Mouse (Mus musculus): ENCODE data around the gene Ttc22.

Gene Ttc22

GRCm38 (mm10) chr4:106622030-106622493 is at the start of gene Ttc22:
Gene Ttc22, plus strand, starts transcription at chr4:106622432.
- DNase-seq (ENCODE audit: low spot score in 2 of 2): no peak

DNA sequence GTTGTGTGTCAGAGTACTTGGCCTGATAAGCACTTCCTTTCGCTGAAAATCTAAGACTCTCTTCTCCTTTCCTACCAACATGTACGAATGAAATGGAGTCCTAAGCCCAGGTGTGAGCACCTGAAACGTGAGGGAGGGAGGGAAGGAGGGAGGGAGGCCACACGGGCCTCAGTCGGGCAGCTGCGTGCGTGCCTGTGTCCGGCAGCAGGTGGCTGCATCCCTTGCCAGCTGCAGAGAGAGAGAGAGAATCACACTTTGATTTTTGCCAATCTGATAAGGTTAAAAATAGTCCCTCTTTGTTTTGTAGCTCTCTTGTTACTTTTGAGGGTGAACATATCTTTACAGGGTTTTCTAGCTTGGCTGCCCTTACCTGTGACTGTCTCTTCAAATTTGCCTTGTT is 47.2 kb upstream of the Ttc22 start:
- no peak for DNase-seq (ENCODE audit: low spot score in 2 of 2)

- no peak for DNase-seq (ENCODE audit: low spot score in 2 of 2)
Observed at GRCm38 (mm10) chr4:106577511-106577910, 44.7 kb upstream of the Ttc22 start.

DNA sequence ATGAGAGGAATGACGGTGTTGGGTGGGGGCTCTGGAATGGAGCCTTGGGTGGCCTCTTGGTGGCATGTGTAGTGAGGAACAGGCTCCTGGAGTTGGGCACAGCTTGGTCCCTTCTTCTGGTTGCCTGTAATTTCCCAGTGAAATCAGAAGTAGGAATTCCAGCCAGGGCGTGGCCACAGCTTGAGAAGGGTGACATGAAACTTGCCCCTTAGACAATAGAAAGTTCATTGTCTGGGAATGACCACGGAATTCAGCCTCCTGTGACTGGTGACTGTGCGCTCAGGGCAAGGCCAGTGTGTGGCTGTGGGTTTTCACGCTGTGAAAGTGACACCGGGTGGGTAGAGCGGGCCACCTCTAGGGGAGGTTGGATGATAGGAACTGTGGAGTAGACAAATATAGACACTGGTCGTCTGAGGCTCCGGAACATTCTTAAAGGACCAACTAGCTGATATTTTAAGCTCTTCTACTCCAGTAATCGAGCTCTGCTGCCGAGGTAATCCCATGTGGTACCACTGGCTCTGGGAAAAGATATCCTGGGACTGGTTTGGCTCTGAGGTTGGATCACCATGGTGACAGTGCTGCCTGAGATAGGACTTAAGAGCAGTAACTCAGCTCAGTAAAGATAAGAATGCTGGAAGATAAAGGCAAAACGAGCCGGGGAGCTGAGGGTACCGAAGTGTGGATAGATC is 40.9 kb upstream of the Ttc22 start:
- no peak for DNase-seq (ENCODE audit: low spot score in 2 of 2)

GRCm38 (mm10) chr4:106581865-106582204 is 40.4 kb upstream of the Ttc22 start:
- DNase-seq (ENCODE audit: low spot score in 2 of 2): no peak

DNA sequence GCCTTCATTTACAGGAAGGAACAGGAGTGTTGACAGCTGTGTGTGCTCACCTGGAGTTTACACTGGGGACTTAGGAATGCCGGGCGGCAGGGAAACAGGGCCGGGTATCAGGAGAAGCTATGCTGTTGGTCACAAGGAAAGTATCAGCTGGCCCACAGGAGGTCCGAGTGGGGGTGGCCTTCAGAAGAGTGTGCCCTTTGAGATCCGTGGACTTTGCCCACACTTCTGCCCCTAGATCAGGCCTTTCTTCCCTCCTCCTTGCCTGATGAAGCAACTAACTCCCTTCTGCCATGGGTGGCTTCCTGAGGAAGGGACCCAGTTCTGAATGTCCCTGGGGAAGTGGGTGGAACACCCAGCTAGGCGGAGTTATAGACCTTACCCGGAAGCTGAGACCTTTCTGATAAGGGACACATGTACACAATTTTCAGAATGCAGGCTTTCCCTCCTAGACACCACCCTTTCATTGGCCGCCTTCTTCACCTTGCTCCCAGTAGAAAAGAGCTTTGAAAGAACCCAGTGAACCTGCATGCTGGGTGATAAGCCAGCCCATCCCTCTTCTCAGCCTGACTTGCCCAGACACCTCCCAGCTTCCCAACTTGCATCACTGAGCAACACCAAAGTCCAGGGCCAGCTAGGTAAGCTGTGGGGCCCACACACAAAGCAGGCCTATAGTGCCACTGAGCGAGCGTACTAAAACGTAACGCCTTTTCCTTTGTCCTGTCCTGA is 39.6 kb upstream of the Ttc22 start:
- no peak for DNase-seq (ENCODE audit: low spot score in 2 of 2)

- DNase-seq (ENCODE audit: low spot score in 2 of 2): no peak
Observed at GRCm38 (mm10) chr4:106584665-106585064, 37.6 kb upstream of the Ttc22 start.

- DNase-seq (ENCODE audit: low spot score in 2 of 2): no peak
Observed at GRCm38 (mm10) chr4:106587075-106587474, 35.2 kb upstream of the Ttc22 start.

DNA sequence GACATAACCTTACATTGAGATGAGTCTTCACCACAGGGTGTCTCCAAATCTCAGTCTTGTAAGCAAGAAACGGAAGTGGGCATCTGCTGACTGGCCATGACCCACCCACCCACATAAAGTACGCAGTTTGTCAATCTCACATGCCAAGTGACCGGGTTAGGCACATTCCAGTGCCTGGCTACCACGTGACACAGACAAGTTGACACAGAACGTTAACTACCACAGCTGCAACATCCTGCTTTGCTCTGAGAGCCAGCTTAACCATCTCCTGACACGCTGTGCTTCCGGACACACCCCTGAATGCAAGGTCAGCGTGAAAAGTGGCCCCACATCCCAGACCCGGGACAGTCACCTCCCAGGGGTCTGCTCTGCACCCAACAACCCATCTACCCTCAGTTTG is 32.1 kb upstream of the Ttc22 start:
- DNase-seq (ENCODE audit: low spot score in 2 of 2): no peak

GRCm38 (mm10) chr4:106590871-106591270 is 31.4 kb upstream of the Ttc22 start:
- DNase-seq (ENCODE audit: low spot score in 2 of 2): no peak

DNA sequence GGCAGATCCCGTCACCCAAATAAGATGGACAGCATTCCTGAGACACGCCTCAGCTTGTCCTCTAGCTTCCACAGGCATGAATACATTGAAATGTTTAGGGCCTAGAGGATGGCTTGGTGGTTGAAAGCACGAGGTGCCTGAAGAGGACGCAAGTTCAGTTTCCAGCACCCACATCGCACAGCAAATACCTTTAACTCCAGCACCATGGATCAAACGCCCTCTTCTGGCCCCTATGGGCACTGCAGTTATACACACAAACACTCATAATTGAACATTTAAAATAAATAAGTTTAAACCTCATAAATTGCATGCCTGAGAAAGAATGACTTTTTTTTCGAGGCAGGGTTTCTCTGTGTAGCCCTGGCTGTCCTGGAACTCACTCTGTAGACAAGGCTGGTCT is 28.6 kb upstream of the Ttc22 start:
- DNase-seq (ENCODE audit: low spot score in 2 of 2): peak in 1 of 2 experiments; percentile 33

- no peak for DNase-seq (ENCODE audit: low spot score in 2 of 2)
Observed at GRCm38 (mm10) chr4:106596200-106596599, 26.0 kb upstream of the Ttc22 start.

DNA sequence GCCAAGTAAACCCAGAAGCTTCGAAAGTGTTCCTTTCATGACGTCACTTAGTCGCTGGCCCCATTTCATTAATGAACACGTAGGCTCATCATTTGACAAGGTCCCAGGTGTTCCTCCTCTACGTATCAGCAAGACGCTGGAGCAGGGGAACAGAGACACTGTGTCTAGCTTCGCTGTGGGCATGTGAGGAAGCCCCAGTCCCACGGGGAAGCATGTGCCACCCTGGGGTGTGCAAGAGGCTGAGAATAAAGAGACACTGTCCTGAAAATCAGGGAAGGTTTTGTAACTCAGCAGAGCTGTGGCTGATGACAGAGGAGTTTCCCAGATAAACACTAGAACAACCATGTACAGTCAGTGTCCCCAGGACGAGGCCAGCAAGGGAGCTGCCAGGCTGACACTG is 25.2 kb upstream of the Ttc22 start:
- DNase-seq (ENCODE audit: low spot score in 2 of 2): no peak

DNA sequence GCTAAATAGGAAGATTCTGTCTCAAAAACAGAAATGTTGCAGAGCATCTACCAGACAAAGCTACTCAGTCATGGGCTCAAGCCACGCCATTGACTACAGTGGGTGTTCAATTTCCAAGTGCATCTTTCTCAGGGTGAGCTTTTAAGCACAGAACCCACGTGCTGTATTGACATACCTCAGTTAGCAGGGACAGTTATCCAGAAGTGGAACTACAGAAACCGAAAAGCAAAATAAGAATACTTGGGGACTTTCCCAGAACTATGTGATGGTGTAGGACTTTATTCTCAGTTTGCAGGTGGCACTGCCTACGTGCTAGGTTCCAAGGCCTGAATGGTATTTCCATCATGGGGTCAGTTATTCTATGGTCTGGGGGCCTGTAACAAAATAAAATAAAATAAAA is 24.5 kb upstream of the Ttc22 start:
- no peak for DNase-seq (ENCODE audit: low spot score in 2 of 2)

DNA sequence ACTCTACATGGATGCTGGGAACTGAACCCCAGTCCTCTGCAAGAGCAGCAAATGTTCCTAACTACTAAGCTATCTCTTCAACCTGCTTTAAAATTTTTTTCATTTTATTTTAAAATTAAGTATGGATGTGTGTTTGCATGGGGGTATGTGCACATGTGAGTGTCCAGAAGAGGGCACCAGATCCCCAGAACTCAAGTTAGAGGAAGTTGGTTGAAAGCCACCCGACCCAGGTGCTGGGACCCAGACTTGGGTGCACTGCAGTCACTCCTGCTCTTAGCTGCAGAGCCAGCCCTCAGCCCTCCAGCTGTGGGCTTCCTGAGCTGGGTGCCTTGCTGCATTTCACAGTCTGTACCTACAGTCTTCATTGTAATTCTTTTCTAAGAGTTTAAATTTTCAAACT is 22.8 kb upstream of the Ttc22 start:
- DNase-seq (ENCODE audit: low spot score in 2 of 2): no peak

DNA sequence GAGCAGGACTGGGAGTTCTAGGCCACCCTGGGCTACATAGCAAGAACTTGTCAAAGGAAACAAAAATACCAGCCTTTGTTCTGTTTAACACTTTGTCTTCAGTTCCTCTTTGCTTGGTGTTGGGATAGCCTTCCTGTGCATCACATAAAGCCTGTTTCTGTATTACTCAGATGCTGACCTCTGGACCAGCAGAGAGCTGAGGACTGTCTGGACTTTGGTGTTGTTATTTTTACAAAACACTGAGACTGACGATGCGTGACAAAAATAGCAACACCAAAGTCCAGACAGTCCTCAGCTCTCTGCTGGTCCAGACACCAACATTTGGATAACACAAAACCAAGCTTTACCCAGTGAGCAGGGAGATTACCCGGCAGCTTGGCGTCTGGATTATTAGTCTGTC is 21.5 kb upstream of the Ttc22 start:
- no peak for DNase-seq (ENCODE audit: low spot score in 2 of 2)

GRCm38 (mm10) chr4:106606639-106607554 is 15.3 kb upstream of the Ttc22 start:
- no peak for DNase-seq (ENCODE audit: low spot score in 2 of 2)

- DNase-seq (ENCODE audit: low spot score in 2 of 2): no peak
Observed at GRCm38 (mm10) chr4:106607905-106608304, 14.3 kb upstream of the Ttc22 start.

DNA sequence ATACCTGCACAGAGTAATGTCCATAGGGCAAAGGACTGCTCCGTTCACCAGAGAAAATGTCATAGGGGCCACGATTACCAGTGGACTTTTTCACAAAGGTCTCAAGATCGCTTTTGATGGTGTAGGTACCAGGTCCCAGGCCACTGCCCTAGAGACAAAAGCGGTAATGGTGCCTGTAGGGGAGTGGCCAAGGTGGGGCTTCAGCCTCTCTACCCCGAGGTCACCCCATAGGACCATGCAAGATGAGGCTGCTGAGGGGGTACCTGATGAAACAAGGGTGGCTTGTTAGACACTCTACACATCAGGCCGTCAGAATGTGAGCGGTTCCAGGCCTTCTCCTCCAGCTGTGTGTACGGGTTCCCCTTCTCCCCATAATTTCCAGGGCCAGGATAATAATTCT is 9.1 kb upstream of the Ttc22 start:
- DNase-seq (ENCODE audit: low spot score in 2 of 2): no peak

DNA sequence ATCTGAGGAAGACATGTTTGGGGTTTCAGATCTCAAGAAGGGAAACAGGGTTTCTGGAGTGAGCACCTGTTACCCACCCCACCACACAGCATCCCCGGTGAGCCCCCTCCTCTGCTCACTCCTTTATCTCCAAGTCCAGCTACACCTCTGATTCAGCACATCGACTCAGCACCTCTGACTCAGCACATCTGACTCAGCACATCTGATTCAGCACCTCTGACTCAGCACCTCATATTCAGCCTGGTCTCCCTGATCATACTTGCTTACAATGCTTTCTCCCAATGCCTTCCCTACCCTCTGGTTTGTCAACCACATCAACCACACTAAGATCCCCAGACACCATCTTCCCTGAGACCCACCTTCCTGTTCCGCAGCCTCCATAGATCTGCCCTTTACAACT is 8.7 kb upstream of the Ttc22 start:
- peak in 1 of 2 experiments; percentile 42 for DNase-seq (ENCODE audit: low spot score in 2 of 2)

DNA sequence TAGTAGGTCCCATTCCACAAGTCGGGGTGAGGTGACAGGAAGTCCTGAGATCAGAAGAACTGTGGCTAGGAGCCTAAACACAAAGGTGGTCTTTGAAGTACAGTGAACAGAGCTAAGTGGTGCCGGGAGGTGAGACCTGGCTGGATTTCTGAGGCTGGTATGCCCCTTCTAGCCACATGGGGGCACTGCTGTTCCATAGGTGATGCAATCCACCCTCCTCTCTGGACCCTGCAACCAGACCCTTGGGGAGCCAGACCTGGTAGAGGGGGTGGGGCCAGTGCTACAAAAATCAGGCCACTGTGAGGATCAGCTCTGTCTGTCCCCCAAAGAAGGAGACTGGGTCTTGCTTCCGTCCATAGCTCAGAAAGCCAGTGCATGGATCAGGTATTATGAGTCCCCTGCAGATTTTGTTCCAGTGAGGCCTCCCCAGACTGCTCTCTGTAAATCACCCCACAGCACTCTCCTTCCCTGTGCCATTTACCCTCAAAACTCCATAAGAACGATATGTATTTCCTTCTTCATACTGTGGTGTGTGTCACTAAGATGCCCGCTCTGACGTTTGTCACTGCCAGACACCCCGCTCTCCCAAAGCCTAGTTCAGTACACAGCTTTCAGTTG is 7.9 kb upstream of the Ttc22 start:
- peak; percentile 56 to 78 for DNase-seq (ENCODE audit: low spot score in 2 of 2)

- no peak for DNase-seq (ENCODE audit: low spot score in 2 of 2)
Observed at GRCm38 (mm10) chr4:106614881-106615280, 7.4 kb upstream of the Ttc22 start.
